Mouse (Mus musculus) hindbrain, embryonic 16.5 days (tissue): ENCODE data around the gene Lrch3. TPM values are rescaled to one million over a fixed set of nuclear protein-coding genes. Genes with fewer than 3 reads are reported as not detected.
"Not testable (repeated sequence)": the region's sequence is repeated elsewhere in the genome, so short reads cannot be mapped to it uniquely, and the experiment has no call there.

Experiments
- ATAC-seq: fragments of 200-750 bp; cut with Nextera tagmentation; 2 replicates; pipeline ENCODE4 v1.8.0; 2017; ENCODE audit warnings: moderate TSS enrichment, moderate library complexity
- H3K27ac ChIP-seq: fragments of 300-500 bp; sonication (generic); 2 replicates; pipeline ENCODE4 v1.5.1; 2014; ENCODE audit warnings: low read depth, mild to moderate bottlenecking, control low read depth, low read length, moderate library complexity
- H3K27me3 ChIP-seq: fragments of 300-500 bp; sonication (generic); replicated peaks from 2 replicates; pipeline ENCODE4 v1.6.1; 2014; ENCODE audit warnings: low read length; ENCODE audit not compliant: control insufficient read depth, insufficient read depth
- H3K36me3 ChIP-seq: fragments of 300-500 bp; sonication (generic); 2 replicates; pipeline ENCODE4 v1.6.1; 2014; ENCODE audit warnings: mild to moderate bottlenecking, low read length, moderate library complexity, mixed read lengths; ENCODE audit not compliant: control insufficient read depth, insufficient read depth
- H3K4me1 ChIP-seq: fragments of 300-500 bp; sonication (generic); 2 replicates; pipeline ENCODE4 v1.6.1; 2014; ENCODE audit warnings: low read depth, low read length; ENCODE audit not compliant: control insufficient read depth, insufficient read depth
- H3K4me2 ChIP-seq: fragments of 300-500 bp; sonication (generic); 2 replicates; pipeline ENCODE4 v1.6.1; 2014; ENCODE audit warnings: mild to moderate bottlenecking, low read length, control low read depth, moderate library complexity
- H3K4me3 ChIP-seq: fragments of 300-500 bp; sonication (generic); 2 replicates; pipeline ENCODE4 v1.5.1; 2014; ENCODE audit warnings: mild to moderate bottlenecking, low read length, control low read depth, moderate library complexity
- H3K9ac ChIP-seq: fragments of 300-500 bp; sonication (generic); 2 replicates; pipeline ENCODE4 v1.6.1; 2014; ENCODE audit warnings: low read depth, mild to moderate bottlenecking, control low read depth, low read length, moderate library complexity
- H3K9me3 ChIP-seq: fragments of 300-500 bp; sonication (generic); 2 replicates; pipeline ENCODE4 v1.6.1; 2014; ENCODE audit warnings: mild to moderate bottlenecking, low read length, moderate library complexity; ENCODE audit not compliant: control insufficient read depth
- WGBS: fragments of 180-500 bp; shearing (Covaris S2); extraction: QIAGEN DNeasy Blood & Tissue Kit; methylation state at CpG from one replicate; pipeline ENCODE4 v1.1.7; 2014; 5-methylcytosine and 5-hydroxymethylcytosine counted together
- polyA plus RNA-seq: library from polyadenylated mRNA; unstranded; fragments of >200 nt; fragmentation: Nextera tagmentation; extraction: Ambion mirVana; gene quantifications from 2 replicates; pipeline ENCODE4 v1.2.1, GENCODE M21; 2015

Lrch3 gene
- polyA plus RNA-seq, 1 experiment from 2014 or later = 25.7 TPM

DNA sequence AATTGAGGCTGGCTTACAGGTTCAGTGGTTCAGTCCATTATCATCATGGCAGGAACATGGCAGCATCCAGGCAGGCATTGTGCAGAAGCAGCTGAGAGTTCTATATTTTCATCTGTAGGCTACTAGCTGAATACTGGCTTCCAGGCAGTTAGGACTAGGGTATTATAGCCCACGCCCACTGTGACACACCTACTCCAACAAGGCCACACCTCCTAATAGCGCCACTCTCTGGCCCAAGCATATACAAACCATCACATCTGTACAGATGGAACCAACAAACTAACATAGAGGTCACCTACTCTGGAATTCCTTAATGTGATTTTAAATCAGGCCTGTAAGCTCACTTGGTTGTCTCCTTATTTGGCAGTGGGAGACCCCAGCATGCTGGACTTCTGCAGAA, 134.8 kb downstream of the Lrch3 start:
- Histone ChIP-seq H3K9ac (no peak overlapping the region), H3K27ac (no peak overlapping the region), H3K4me2 (no peak overlapping the region), H3K9me3 (no peaks in the 10 kb centered on the region), H3K36me3 (no peaks in the 10 kb centered on the region), H3K4me1 (no peaks in the 10 kb centered on the region), H3K4me3 (no peak overlapping the region), H3K27me3 (no peaks in the 10 kb centered on the region)
- no peak for ATAC-seq
- WGBS = 84% methylated on average over 2 of the region's 2 CpGs

DNA sequence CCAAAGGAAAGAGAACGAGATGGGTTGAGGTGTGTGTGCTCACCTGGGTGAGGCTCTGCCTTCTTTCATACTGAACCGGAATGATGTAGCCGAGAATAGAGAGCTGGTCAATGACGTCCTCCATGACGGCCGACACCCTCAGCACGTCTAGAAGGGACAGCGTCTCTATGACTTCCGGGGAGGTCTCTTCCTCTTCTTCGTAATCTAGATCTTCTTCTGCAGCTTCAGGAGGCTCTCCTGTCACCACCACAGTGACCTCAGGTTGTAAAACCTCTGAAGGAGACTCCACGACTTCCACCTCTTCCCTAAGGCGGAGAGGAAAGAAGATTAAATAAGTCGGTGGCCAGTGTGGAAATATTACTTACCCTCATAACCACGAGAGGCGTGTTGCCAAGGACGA, 135.9 kb downstream of the Lrch3 start:
- Histone ChIP-seq H3K27ac (no peak overlapping the region), H3K9me3 (no peaks in the 10 kb centered on the region), H3K36me3 (no peaks in the 10 kb centered on the region), H3K4me3 (no peak overlapping the region), H3K27me3 (no peaks in the 10 kb centered on the region), H3K9ac (no peak overlapping the region), H3K4me1 (no peaks in the 10 kb centered on the region), H3K4me2 (no peak overlapping the region)
- 96% methylated on average over 16 of the region's 16 CpGs for WGBS
- no peak for ATAC-seq

DNA sequence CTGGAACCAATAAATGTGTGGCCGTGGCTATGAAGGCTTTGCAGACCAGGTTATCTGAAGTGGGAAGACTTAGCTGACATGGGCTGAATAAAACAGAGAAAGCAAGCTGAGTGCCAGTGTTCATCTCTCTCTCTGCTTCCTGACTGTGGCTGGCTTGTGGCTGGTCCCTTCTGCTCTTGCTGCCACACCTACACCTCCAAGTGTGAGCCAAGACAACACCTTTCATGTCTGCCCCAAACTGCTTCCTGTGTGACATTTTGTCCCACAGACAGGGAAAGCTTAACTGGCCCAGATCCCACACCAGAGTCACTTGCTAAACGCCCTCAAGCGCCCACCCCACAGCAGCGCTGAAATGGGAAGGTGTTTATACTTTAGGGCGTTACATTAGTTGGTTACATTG, 139.2 kb downstream of the Lrch3 start:
- Histone ChIP-seq H3K4me1 (peaks cover 11% of the 10 kb centered on the region), H3K9me3 (no peaks in the 10 kb centered on the region), H3K4me2 (no peak overlapping the region), H3K27me3 (no peaks in the 10 kb centered on the region), H3K4me3 (no peak overlapping the region), H3K27ac (no peak overlapping the region), H3K36me3 (no peaks in the 10 kb centered on the region), H3K9ac (no peak overlapping the region)
- WGBS = 85% methylated on average over 5 of the region's 5 CpGs
- no peak for ATAC-seq

DNA sequence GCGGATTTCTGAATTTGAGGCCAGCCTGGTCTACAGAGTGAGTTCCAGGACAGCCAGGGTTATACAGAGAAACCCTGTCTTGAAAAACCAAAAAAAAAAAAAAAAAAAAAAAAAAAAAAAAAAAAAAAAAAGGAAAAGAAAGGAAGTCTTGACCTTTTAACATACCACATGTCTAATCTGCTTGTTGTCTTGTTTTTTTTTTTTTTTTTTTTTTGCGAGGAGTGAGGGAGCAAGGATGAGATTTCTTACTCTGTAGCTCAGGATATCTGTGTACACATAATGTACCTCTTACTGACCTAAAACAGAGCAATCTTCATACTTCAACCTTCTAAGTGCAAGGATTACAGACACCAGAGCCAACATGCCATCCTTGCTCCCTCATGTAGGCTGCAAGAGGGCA, 141.0 kb downstream of the Lrch3 start:
- WGBS = 90% methylated on average over 2 of the region's 2 CpGs
- peaks cover 13% of the 10 kb centered on the region for H3K4me1 ChIP-seq
- H3K9me3 ChIP-seq, H3K9ac ChIP-seq, H3K27me3 ChIP-seq, H3K27ac ChIP-seq, H3K4me3 ChIP-seq, ATAC-seq, H3K4me2 ChIP-seq: not testable (repeated sequence)
- H3K36me3 ChIP-seq = peaks cover 14% of the 10 kb centered on the region

DNA sequence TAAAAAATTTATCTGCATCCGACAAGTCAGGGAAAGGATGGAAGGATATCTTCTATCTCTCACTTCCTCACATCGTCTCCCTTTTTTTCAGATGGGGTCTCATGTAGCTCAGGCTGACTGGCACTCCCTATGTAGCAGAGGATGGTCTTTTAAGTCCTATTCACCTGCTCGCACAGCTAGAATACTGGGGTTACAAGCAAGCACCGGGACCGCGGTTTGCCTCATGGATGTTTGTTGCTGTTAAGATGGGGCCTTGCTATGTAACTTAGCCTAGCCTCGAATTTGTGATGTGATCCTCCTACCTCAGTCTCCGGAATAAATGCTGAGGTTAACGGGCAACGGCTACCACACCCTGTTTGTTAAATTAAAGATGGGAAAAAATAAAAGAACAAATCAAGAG, 141.8 kb downstream of the Lrch3 start:
- ATAC-seq = peak; percentile 32
- Histone ChIP-seq H3K4me3 (peak overlapping the region; percentile 94), H3K9me3 (no peaks in the 10 kb centered on the region), H3K4me1 (peaks cover 13% of the 10 kb centered on the region), H3K9ac (peak overlapping the region; percentile 48), H3K4me2 (peak overlapping the region; percentile 86), H3K27me3 (no peaks in the 10 kb centered on the region), H3K36me3 (peaks cover 17% of the 10 kb centered on the region), H3K27ac (no peak overlapping the region)
- WGBS = 19% methylated on average over 10 of the region's 10 CpGs

DNA sequence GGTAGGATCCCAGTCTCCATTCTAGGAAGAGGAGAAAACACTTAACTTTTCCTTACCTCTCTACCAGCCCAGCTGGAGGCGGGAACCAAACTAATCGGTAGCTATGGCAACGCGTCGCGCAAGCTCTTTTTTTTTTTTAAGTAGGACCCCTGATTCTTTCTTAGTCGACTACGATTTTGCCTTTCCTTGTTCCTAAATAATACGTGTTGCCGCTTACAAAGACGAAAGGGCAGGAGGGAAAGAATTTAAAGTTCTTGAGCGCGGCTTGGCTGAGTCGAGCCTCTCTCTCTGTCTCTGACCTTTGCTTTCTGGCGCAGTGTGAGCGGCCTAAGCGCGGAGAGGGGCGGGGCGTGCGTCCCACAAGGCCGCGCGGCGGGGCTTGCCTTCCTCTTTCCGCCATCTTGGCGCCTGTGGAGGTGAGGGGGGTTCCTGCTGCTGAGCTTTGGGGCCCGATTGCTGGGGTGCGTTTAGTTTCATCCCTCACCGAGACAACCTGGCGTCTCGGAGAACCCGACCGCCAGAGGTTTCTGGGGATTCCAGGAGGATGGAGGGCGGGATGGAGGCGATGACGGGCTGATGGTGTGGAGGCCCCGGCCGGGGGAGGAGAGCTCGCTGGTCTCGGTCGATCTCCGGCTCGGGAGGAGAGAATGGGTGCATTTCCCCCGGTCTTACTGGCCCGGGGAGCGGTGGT, 142.3 kb downstream of the Lrch3 start, which contains the start of the genes Iqcg and Rpl35a:
Iqcg (minus strand) TSS at position 124 of the 691 bp plus-strand sequence.
Rpl35a (plus strand) TSS at position 359 of the 691 bp plus-strand sequence.
- peak; percentile 94 for ATAC-seq
- peaks cover 17% of the 10 kb centered on the region for H3K36me3 ChIP-seq
- H3K4me1 ChIP-seq = peaks cover 13% of the 10 kb centered on the region
- H3K27ac ChIP-seq = peak within 1 kb of the TSS; percentile 91
- peak within 1 kb of the TSS; percentile 91 for H3K9ac ChIP-seq
- H3K27me3 ChIP-seq = no peaks in the 10 kb centered on the region
- peak within 1 kb of the TSS; percentile 94 for H3K4me3 ChIP-seq
- WGBS = 1% methylated on average over 41 of the region's 47 CpGs
- H3K9me3 ChIP-seq = no peaks in the 10 kb centered on the region
- peak within 1 kb of the TSS; percentile 86 for H3K4me2 ChIP-seq

DNA sequence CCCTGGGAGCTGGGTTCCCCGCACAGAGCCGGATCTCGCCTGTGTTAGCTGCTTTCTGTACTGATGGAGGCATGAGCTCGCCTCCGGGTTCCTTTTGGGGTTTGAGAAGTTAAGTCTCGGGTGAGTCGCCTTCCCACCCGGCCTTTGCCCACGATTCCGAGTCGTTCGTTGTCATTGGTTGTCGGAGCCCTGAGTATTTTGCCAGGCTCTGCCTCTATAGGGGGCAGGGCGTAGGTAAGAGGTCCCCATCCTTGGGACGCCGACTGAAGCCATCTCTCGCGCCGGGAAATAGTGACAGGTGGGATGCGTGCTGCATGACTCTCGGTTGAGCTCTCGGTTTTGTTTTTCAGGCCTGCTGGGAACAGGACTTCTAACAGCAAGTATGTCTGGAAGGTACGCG, 142.9 kb downstream of the Lrch3 start:
- WGBS = under 1% methylated on average over 24 of the region's 24 CpGs
- Histone ChIP-seq H3K27ac (peak overlapping the region; percentile 91), H3K27me3 (no peaks in the 10 kb centered on the region), H3K4me3 (peak overlapping the region; percentile 94), H3K4me2 (peak overlapping the region; percentile 86), H3K9ac (peak overlapping the region; percentile 91), H3K36me3 (peaks cover 17% of the 10 kb centered on the region), H3K4me1 (peaks cover 13% of the 10 kb centered on the region), H3K9me3 (no peaks in the 10 kb centered on the region)
- ATAC-seq = peak; percentile 35

DNA sequence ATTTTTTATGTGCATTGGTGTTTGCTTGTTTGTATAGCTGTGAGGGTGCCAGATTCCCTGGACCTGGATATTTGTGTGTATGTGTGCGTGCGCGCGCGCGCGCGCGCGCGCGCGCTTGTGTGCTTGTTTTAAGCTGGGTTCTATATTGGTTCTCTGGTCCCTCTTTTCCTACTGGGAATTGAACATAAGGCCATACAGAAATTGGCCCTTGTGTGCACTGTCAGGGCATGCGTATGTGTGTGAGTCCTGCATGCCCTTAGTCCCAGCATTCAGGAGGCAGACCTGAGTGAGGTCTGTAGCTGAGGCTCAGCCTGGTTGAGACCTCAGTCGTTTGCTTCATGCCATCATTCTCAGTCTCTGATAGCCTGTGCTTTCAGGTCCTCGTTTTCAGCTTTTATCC, 144.1 kb downstream of the Lrch3 start:
- H3K36me3 ChIP-seq = peaks cover 17% of the 10 kb centered on the region
- no peak for ATAC-seq
- WGBS = 91% methylated on average over 16 of the region's 16 CpGs
- H3K27ac ChIP-seq = no peak overlapping the region
- peak overlapping the region; percentile 33; the same call in 1 of the 2 replicates for H3K4me2 ChIP-seq
- H3K4me1 ChIP-seq = peaks cover 14% of the 10 kb centered on the region
- H3K9ac ChIP-seq = no peak overlapping the region
- no peak overlapping the region for H3K4me3 ChIP-seq
- H3K9me3 ChIP-seq = no peaks in the 10 kb centered on the region
- no peaks in the 10 kb centered on the region for H3K27me3 ChIP-seq

DNA sequence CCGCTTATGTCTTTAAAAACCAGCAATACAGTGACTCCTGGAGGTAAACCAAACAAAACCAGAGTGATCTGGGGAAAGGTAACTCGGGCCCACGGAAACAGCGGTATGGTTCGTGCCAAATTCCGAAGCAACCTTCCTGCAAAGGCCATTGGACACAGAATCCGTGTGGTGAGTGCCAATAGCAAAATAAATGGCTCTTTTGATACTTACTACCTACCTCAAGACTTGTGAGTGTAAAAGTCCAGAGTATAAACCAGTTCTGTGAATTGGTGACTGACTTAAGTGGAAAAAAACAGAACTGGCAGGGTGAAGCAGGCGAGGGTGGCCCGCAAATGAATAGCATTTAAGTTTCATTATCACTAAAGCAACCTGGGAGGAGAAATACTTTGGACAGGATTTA, 144.8 kb downstream of the Lrch3 start:
- H3K9ac ChIP-seq, H3K9me3 ChIP-seq, H3K4me3 ChIP-seq, H3K27ac ChIP-seq, H3K4me2 ChIP-seq, H3K27me3 ChIP-seq, ATAC-seq: not testable (repeated sequence)
- WGBS = 89% methylated on average over 9 of the region's 9 CpGs
- Histone ChIP-seq H3K36me3 (peaks cover 17% of the 10 kb centered on the region), H3K4me1 (peaks cover 20% of the 10 kb centered on the region)
